Mouse (Mus musculus) kidney, embryonic 16.5 days (tissue): ENCODE measurements at regions not wholly inside any gene's neighbourhood (a gene's known extent, or its start where the extent isn't known, plus 50 kb on each side); places are given as distances from the start of the nearest gene placed in this dataset.
A peak's percentile ranks its signal among the peaks of the same experiment; 100 is the strongest.

ENCODE experiments used
- ATAC-seq: fragments of 200-750 bp; cut with Nextera tagmentation; 2 replicates; pipeline ENCODE4 v1.8.0; 2017; ENCODE audit warnings: moderate TSS enrichment; ENCODE audit not compliant: low FRiP score, low TSS enrichment
- H3K27ac ChIP-seq: fragments of 300-500 bp; sonication (generic); 2 replicates; pipeline ENCODE4 v1.5.1; 2014; ENCODE audit warnings: low read length
- H3K27me3 ChIP-seq: fragments of 300-500 bp; sonication (generic); 2 replicates; pipeline ENCODE4 v1.6.1; 2014; ENCODE audit warnings: low read length, control low read depth, mixed read lengths; ENCODE audit not compliant: insufficient read depth
- H3K36me3 ChIP-seq: fragments of 300-500 bp; sonication (generic); 2 replicates; pipeline ENCODE4 v1.6.1; 2014; ENCODE audit warnings: low read length, control low read depth, mixed read lengths; ENCODE audit not compliant: insufficient read depth
- H3K4me1 ChIP-seq: fragments of 300-500 bp; sonication (generic); 2 replicates; pipeline ENCODE4 v1.6.1; 2014; ENCODE audit warnings: low read length, control low read depth, mixed read lengths; ENCODE audit not compliant: insufficient read depth
- H3K4me2 ChIP-seq: fragments of 300-500 bp; sonication (generic); replicated peaks from 2 replicates; pipeline ENCODE4 v1.6.1; 2014; ENCODE audit warnings: low read depth, low read length
- H3K4me3 ChIP-seq: fragments of 300-500 bp; sonication (generic); 2 replicates; pipeline ENCODE4 v1.5.1; 2014; ENCODE audit warnings: mild to moderate bottlenecking, low read length
- H3K9ac ChIP-seq: fragments of 300-500 bp; sonication (generic); replicated peaks from 2 replicates; pipeline ENCODE4 v1.6.1; 2014; ENCODE audit warnings: low read length
- H3K9me3 ChIP-seq: fragments of 300-500 bp; sonication (generic); 2 replicates; pipeline ENCODE4 v1.6.1; 2016; ENCODE audit warnings: low read length, control low read depth
- WGBS: fragments of 180-500 bp; shearing (Covaris S2); extraction: QIAGEN DNeasy Blood & Tissue Kit; methylation state at CpG from one replicate; pipeline ENCODE4 v1.1.7; 2014; 5-methylcytosine and 5-hydroxymethylcytosine counted together

GRCm38 (mm10) chr6:147416592-147416991, 59.0 kb upstream of the Ccdc91 start:
- H3K4me3 ChIP-seq = no peak overlapping the region
- no peak overlapping the region for H3K4me2 ChIP-seq
- 47% methylated on average over 3 of the region's 3 CpGs for WGBS
- H3K27me3 ChIP-seq = no peaks in the 10 kb centered on the region
- no peaks in the 10 kb centered on the region for H3K9me3 ChIP-seq
- peak; percentile 51; the same call in 1 of the 2 replicates for ATAC-seq
- no peaks in the 10 kb centered on the region for H3K4me1 ChIP-seq
- no peaks in the 10 kb centered on the region for H3K36me3 ChIP-seq
- no peak overlapping the region for H3K27ac ChIP-seq
- no peak overlapping the region for H3K9ac ChIP-seq

GRCm38 (mm10) chr6:147413713-147414112, 61.9 kb upstream of the Ccdc91 start:
- Histone ChIP-seq H3K27ac (no peak overlapping the region), H3K9ac (no peak overlapping the region), H3K4me1 (no peaks in the 10 kb centered on the region), H3K4me2 (no peak overlapping the region), H3K4me3 (no peak overlapping the region), H3K9me3 (no peaks in the 10 kb centered on the region), H3K36me3 (no peaks in the 10 kb centered on the region), H3K27me3 (no peaks in the 10 kb centered on the region)
- 98% methylated on average over 3 of the region's 3 CpGs for WGBS
- ATAC-seq = no peak

- Histone ChIP-seq H3K9ac (no peak overlapping the region), H3K27ac (no peak overlapping the region), H3K9me3 (no peaks in the 10 kb centered on the region), H3K36me3 (no peaks in the 10 kb centered on the region), H3K27me3 (no peaks in the 10 kb centered on the region), H3K4me1 (no peaks in the 10 kb centered on the region), H3K4me3 (no peak overlapping the region), H3K4me2 (no peak overlapping the region)
- WGBS = 90% methylated on average over 6 of the region's 6 CpGs
- no peak for ATAC-seq
Measured at GRCm38 (mm10) chr6:147397984-147398383, 77.6 kb upstream of the Ccdc91 start.

- no peak for ATAC-seq
- no peak overlapping the region for H3K9ac ChIP-seq
- no peak overlapping the region for H3K4me3 ChIP-seq
- H3K4me1 ChIP-seq = peaks cover 16% of the 10 kb centered on the region
- no peak overlapping the region for H3K4me2 ChIP-seq
- no peaks in the 10 kb centered on the region for H3K27me3 ChIP-seq
- no peak overlapping the region for H3K27ac ChIP-seq
- no peaks in the 10 kb centered on the region for H3K36me3 ChIP-seq
- 68% methylated on average over 14 of the region's 14 CpGs for WGBS
- H3K9me3 ChIP-seq = no peaks in the 10 kb centered on the region
Measured at GRCm38 (mm10) chr6:147391425-147392158, 84.0 kb upstream of the Ccdc91 start.

- no peak for ATAC-seq
- no peaks in the 10 kb centered on the region for H3K9me3 ChIP-seq
- H3K27ac ChIP-seq = no peak overlapping the region
- no peak overlapping the region for H3K4me2 ChIP-seq
- H3K27me3 ChIP-seq = no peaks in the 10 kb centered on the region
- H3K4me3 ChIP-seq = no peak overlapping the region
- H3K9ac ChIP-seq = no peak overlapping the region
- WGBS = 46% methylated on average over 5 of the region's 5 CpGs
- H3K4me1 ChIP-seq = peaks cover 16% of the 10 kb centered on the region
- no peaks in the 10 kb centered on the region for H3K36me3 ChIP-seq
Measured at GRCm38 (mm10) chr6:147390499-147390898, 85.1 kb upstream of the Ccdc91 start.

DNA sequence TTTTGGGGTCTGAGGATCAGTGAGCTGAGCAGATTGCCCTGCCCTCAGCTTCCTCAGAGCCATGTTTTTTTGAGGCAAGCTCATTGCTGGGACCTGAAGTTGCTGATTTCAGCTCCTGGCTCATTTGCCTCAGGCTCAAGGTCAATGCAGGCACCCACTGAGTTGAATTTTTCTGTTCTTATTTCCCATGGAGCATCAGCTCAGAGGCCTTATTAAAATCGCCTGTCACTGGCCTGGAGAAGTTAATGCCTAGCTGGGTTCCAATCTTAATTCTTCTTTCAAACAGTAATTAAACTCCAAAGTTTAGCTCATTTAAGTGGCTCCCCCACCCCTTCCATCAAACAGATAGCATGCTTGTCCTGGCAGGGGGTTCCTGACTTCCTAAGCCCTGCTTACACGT, 86.9 kb upstream of the Ccdc91 start:
- Histone ChIP-seq H3K4me1 (peaks cover 16% of the 10 kb centered on the region), H3K4me2 (no peak overlapping the region), H3K4me3 (no peak overlapping the region), H3K36me3 (no peaks in the 10 kb centered on the region), H3K9me3 (no peaks in the 10 kb centered on the region), H3K27ac (no peak overlapping the region), H3K27me3 (no peaks in the 10 kb centered on the region), H3K9ac (no peak overlapping the region)
- WGBS = 26% methylated on average over 2 of the region's 2 CpGs
- ATAC-seq = no peak

- WGBS = 54% methylated on average over 1 of the region's 1 CpGs
- Histone ChIP-seq H3K4me1 (peaks cover 13% of the 10 kb centered on the region), H3K9ac (no peak overlapping the region), H3K36me3 (no peaks in the 10 kb centered on the region), H3K27ac (no peak overlapping the region), H3K9me3 (no peaks in the 10 kb centered on the region), H3K4me2 (no peak overlapping the region), H3K4me3 (no peak overlapping the region), H3K27me3 (no peaks in the 10 kb centered on the region)
- ATAC-seq = no peak
Measured at GRCm38 (mm10) chr6:147385606-147386005, 90.0 kb upstream of the Ccdc91 start.

DNA sequence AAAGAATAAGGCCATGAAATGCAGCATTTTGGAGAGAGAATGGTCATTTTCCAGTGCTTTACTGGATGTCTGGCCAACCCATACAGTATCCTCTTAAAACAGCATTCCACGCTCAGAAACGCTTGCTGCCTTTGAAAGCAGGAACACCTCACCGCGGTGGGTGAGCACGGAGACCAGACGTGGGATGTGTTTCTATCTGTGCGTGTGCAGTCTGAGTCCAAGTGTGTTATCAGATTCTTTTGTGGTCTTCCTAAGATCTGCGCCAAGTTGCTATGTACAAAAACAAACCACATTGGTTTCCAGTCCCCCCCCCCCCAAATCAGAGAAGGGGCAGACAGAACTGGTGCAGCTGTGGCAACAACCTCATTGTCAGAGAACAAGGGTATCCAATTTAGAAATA, 95.1 kb upstream of the Ccdc91 start:
- H3K4me2 ChIP-seq = no peak overlapping the region
- H3K9ac ChIP-seq = no peak overlapping the region

DNA sequence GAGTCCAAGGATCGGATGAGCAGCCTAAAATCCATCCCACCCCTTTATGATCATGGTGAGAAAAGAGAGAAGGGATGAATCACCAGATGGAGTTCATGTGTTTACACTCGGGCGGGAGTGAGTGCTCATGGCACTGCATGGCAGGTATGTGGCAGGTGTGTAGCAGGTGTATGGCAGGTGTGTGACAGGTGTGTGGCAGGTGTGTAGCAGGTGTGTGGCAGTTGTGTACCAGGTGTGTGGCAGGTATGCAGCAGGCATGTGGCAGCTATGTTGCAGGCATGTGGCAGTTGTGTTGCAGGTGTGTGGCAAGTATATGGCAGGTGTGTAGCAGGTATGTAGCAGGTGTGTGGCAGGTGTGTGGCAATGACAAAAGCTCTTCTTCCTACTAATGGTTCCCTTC, 97.9 kb upstream of the Ccdc91 start:
- 84% methylated on average over 3 of the region's 3 CpGs for WGBS
- Histone ChIP-seq H3K4me3 (no peak overlapping the region), H3K4me1 (peaks cover 5% of the 10 kb centered on the region; the same call in 1 of the 2 replicates), H3K9ac (no peak overlapping the region), H3K27ac (no peak overlapping the region), H3K36me3 (no peaks in the 10 kb centered on the region), H3K9me3 (no peaks in the 10 kb centered on the region), H3K4me2 (no peak overlapping the region), H3K27me3 (no peaks in the 10 kb centered on the region)
- no peak for ATAC-seq

More for the DNA sequence above, 95.1 kb upstream of the Ccdc91 start:
- ATAC-seq = no peak
- Histone ChIP-seq H3K4me3 (no peak overlapping the region), H3K36me3 (no peaks in the 10 kb centered on the region), H3K9me3 (no peaks in the 10 kb centered on the region), H3K4me1 (peaks cover 5% of the 10 kb centered on the region; the same call in 1 of the 2 replicates), H3K27ac (no peak overlapping the region), H3K27me3 (no peaks in the 10 kb centered on the region)
- WGBS = 60% methylated on average over 8 of the region's 8 CpGs

DNA sequence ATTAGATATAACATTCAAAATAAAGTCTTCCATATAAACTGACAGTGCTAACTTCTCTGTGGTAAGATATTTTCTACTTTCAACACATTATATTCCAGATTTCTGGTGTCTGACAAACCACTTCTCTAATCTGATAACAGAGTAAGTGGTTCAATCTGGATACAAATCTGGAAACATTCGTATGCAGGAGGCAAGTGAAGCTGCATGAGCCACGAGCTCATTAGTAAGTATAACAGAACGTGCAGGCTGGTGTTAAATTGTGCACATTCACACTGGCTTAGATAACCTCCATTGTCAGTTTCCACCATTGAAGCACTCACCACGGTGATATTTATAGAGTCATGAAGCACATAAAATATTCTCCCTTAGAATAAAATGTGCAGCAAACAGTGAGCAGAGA, 103.9 kb upstream of the Ccdc91 start:
- Histone ChIP-seq H3K36me3 (no peaks in the 10 kb centered on the region), H3K4me3 (no peak overlapping the region), H3K4me2 (no peak overlapping the region), H3K9ac (no peak overlapping the region), H3K27ac (no peak overlapping the region), H3K27me3 (no peaks in the 10 kb centered on the region), H3K4me1 (peaks cover 3% of the 10 kb centered on the region; the same call in 1 of the 2 replicates), H3K9me3 (no peaks in the 10 kb centered on the region)
- no peak for ATAC-seq
- WGBS = 63% methylated on average over 4 of the region's 4 CpGs
